Mouse (Mus musculus) hindbrain, postnatal 0 days (tissue): Measurements from ENCODE around the gene Piwil1. TPM values are rescaled to one million over a fixed set of nuclear protein-coding genes. Genes with fewer than 3 reads are reported as not detected.
"Not testable (repeated sequence)": the region's sequence is repeated elsewhere in the genome, so short reads cannot be mapped to it uniquely, and the experiment has no call there.

Source experiments
- ATAC-seq: fragments of 200-750 bp; cut with Nextera tagmentation; 2 replicates; pipeline ENCODE4 v1.8.0; 2017; ENCODE audit warnings: mild to moderate bottlenecking, moderate TSS enrichment, moderate library complexity
- DNase-seq: peaks from one replicate; pipeline ENCODE4 v3.0.0-alpha.2; 2015; ENCODE audit warnings: low spot score
- H3K27ac ChIP-seq: fragments of 300-500 bp; sonication (generic); 2 replicates; pipeline ENCODE4 v1.5.1; 2014; ENCODE audit warnings: mild to moderate bottlenecking
- H3K27me3 ChIP-seq: fragments of 300-500 bp; sonication (generic); 2 replicates; pipeline ENCODE4 v1.6.1; 2014; ENCODE audit warnings: low read length, mixed read lengths; ENCODE audit not compliant: insufficient read depth
- H3K36me3 ChIP-seq: fragments of 300-500 bp; sonication (generic); 2 replicates; pipeline ENCODE4 v1.6.1; 2014; ENCODE audit warnings: low read length, mixed read lengths; ENCODE audit not compliant: insufficient read depth
- H3K4me1 ChIP-seq: fragments of 300-500 bp; sonication (generic); 2 replicates; pipeline ENCODE4 v1.6.1; 2014; ENCODE audit warnings: antibody characterized with exemption, low read length, mixed read lengths; ENCODE audit not compliant: insufficient read depth
- H3K4me2 ChIP-seq: fragments of 300-500 bp; sonication (generic); 2 replicates; pipeline ENCODE4 v1.6.1; 2014; ENCODE audit warnings: low read depth, mild to moderate bottlenecking, low read length, moderate library complexity, mixed read lengths
- H3K4me3 ChIP-seq: fragments of 300-500 bp; sonication (generic); 2 replicates; pipeline ENCODE4 v1.5.1; 2014; ENCODE audit warnings: low read length
- H3K9ac ChIP-seq: fragments of 300-500 bp; sonication (generic); replicated peaks from 2 replicates; pipeline ENCODE4 v1.6.1; 2014; ENCODE audit warnings: mild to moderate bottlenecking, low read length, moderate library complexity, mixed read lengths
- H3K9me3 ChIP-seq: fragments of 300-500 bp; sonication (generic); 2 replicates; pipeline ENCODE4 v1.6.1; 2016; ENCODE audit warnings: low read length, mixed read lengths
- CTCF ChIP-seq: IDR thresholded peaks from 2 replicates; pipeline ENCODE4 v1.5.1; 2016; ENCODE audit warnings: antibody characterized with exemption, control low read depth, low read depth
- WGBS: fragments of 180-500 bp; shearing (Covaris S2); extraction: QIAGEN DNeasy Blood & Tissue Kit; methylation state at CpG from one replicate; pipeline ENCODE4 v1.1.7; 2014; 5-methylcytosine and 5-hydroxymethylcytosine counted together
- polyA plus RNA-seq: library from polyadenylated mRNA; unstranded; fragments of >200 nt; fragmentation: Nextera tagmentation; extraction: Ambion mirVana; gene quantifications from 2 replicates; pipeline ENCODE4 v1.2.1, GENCODE M21; 2015
- total RNA-seq: library from RNA; depleted of rRNA; stranded (reverse); fragments of >200 nt; gene quantifications from 2 replicates; pipeline ENCODE4 v1.2.3, GENCODE M21; 2014

Gene Piwil1
- total and polyA plus RNA-seq, 2 experiments from 2014 or later, result 0.10 to 0.40 TPM

GRCm38 (mm10) chr5:128706467-128706866 is 4.1 kb downstream of the Piwil1 start:
- H3K27ac ChIP-seq, result no peak overlapping the region
- no peak overlapping the region for H3K4me2 ChIP-seq
- no peaks in the 10 kb centered on the region for H3K27me3 ChIP-seq
- peak; percentile 14; the same call in 1 of the 2 replicates for TF ChIP-seq CTCF
- no peaks in the 10 kb centered on the region for H3K4me1 ChIP-seq
- DNase-seq, result no peak
- no peak overlapping the region for H3K9ac ChIP-seq
- H3K9me3 ChIP-seq, result no peaks in the 10 kb centered on the region
- no peak for ATAC-seq
- 100% methylated on average over 1 of the region's 1 CpGs for WGBS
- H3K36me3 ChIP-seq, result no peaks in the 10 kb centered on the region
- H3K4me3 ChIP-seq, result no peak overlapping the region

- Histone ChIP-seq H3K4me2 (no peak overlapping the region), H3K9ac (no peak overlapping the region), H3K4me3 (no peak overlapping the region), H3K27me3 (no peaks in the 10 kb centered on the region), H3K9me3 (no peaks in the 10 kb centered on the region), H3K36me3 (no peaks in the 10 kb centered on the region), H3K27ac (no peak overlapping the region), H3K4me1 (no peaks in the 10 kb centered on the region)
- DNase-seq, result no peak
- 92% methylated on average over 11 of the region's 11 CpGs for WGBS
- no peak for ATAC-seq
- no peak for TF ChIP-seq CTCF
Observed at GRCm38 (mm10) chr5:128707271-128707670, 4.9 kb downstream of the Piwil1 start.

DNA sequence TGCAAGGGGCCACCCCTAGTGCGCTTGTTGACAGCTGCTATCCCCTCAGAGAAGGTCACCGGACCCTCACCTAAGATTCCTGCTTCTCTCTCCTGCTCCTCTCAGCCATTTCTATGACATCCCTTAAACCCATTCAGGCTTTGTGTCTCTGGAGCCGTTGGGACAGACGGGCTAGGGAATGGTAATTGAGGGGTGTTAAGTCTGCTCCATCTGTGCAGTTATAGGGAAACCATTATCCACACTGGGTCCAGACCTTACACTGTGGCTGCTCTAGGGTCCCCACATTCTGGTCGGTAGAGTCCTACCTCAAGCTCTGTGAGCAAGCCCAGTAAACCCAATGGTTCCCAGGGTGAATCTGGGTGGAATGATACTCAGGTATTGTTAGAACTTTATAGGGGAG is 6.6 kb downstream of the Piwil1 start:
- H3K4me1 ChIP-seq, result no peaks in the 10 kb centered on the region
- ATAC-seq (no peak), DNase-seq (no peak)
- WGBS, result 63% methylated on average over 5 of the region's 5 CpGs
- H3K9me3 ChIP-seq, result no peaks in the 10 kb centered on the region
- H3K27ac ChIP-seq, result no peak overlapping the region
- no peaks in the 10 kb centered on the region for H3K27me3 ChIP-seq
- TF ChIP-seq CTCF, result no peak
- no peaks in the 10 kb centered on the region for H3K36me3 ChIP-seq
- no peak overlapping the region for H3K4me2 ChIP-seq
- H3K9ac ChIP-seq, result no peak overlapping the region
- H3K4me3 ChIP-seq, result no peak overlapping the region

DNA sequence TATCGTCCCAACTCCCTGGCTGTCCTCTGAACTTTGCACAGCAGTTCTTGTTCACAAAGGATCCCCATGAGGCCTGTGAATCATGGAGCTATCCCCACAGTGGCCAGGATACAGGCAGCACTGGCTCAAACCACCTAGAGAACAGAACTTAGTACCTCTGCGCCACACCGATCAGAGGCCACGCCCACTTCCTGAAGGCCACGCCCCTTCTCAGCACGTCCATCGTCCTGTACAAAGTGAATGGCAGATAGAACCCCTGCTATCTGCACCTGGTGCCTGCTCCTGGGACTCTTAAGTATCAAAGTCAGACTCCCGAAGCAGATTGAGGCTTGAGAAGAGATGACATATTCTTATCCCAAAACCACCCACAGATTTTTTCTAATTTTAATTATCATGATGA is 8.3 kb downstream of the Piwil1 start:
- DNase-seq, result no peak
- H3K36me3 ChIP-seq, result no peaks in the 10 kb centered on the region
- no peak overlapping the region for H3K9ac ChIP-seq
- no peak overlapping the region for H3K4me2 ChIP-seq
- no peak for ATAC-seq
- no peak overlapping the region for H3K27ac ChIP-seq
- no peaks in the 10 kb centered on the region for H3K27me3 ChIP-seq
- H3K4me1 ChIP-seq, result no peaks in the 10 kb centered on the region
- no peak for TF ChIP-seq CTCF
- H3K4me3 ChIP-seq, result no peak overlapping the region
- H3K9me3 ChIP-seq, result no peaks in the 10 kb centered on the region
- WGBS, result 26% methylated on average over 8 of the region's 8 CpGs

DNA sequence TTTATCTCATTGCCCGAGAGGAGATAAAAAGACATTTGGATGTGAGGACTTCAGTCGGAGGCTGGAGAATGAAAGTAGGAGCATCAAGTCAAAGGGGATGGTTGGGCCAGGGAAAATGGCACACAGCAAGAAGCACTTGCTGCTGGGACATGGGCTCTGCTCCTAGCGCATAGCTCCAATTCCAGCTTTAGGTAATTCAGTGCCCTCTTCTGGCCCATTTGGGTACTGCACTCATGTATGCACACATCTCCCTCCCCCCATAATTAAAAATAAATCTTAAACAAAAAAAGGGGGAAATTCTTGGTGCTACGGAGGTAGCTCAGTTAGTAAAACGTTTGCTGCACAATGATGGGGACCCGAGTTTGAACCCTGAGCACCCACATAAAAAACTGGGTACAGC is 9.5 kb downstream of the Piwil1 start:
- H3K4me3 ChIP-seq, result no peak overlapping the region
- no peaks in the 10 kb centered on the region for H3K36me3 ChIP-seq
- H3K9ac ChIP-seq, result no peak overlapping the region
- H3K27me3 ChIP-seq, result no peaks in the 10 kb centered on the region
- DNase-seq, result peak; percentile 44
- H3K9me3 ChIP-seq, result no peaks in the 10 kb centered on the region
- WGBS, result 89% methylated on average over 6 of the region's 6 CpGs
- H3K27ac ChIP-seq, result no peak overlapping the region
- ATAC-seq, result no peak
- peak; percentile 64 for TF ChIP-seq CTCF
- no peak overlapping the region for H3K4me2 ChIP-seq
- H3K4me1 ChIP-seq, result no peaks in the 10 kb centered on the region

DNA sequence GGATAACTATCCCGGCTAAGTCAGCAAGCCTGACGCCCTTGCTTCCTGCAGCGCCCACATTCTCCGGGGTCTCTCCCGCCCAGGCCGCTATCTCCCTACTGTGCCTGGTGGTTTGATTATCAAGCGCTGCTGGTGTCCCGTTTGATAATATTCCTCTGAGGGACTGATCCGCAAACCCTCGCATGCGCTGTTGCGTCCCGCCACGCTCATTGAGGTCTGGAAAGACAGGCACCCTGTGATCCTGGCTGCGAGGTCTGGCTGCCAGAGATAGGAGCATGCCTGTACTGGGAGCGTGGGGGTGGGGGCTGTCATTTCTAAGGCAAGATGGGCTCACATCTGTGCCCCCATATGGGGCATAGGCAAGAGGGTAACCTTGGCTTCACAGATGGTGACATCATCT is 12.8 kb downstream of the Piwil1 start:
- H3K27me3 ChIP-seq, result no peaks in the 10 kb centered on the region
- no peak for TF ChIP-seq CTCF
- DNase-seq (no peak), ATAC-seq (no peak)
- WGBS, result 77% methylated on average over 16 of the region's 16 CpGs
- no peak overlapping the region for H3K4me3 ChIP-seq
- no peak overlapping the region for H3K9ac ChIP-seq
- no peak overlapping the region for H3K27ac ChIP-seq
- no peaks in the 10 kb centered on the region for H3K36me3 ChIP-seq
- no peaks in the 10 kb centered on the region for H3K9me3 ChIP-seq
- no peaks in the 10 kb centered on the region for H3K4me1 ChIP-seq
- H3K4me2 ChIP-seq, result no peak overlapping the region

DNA sequence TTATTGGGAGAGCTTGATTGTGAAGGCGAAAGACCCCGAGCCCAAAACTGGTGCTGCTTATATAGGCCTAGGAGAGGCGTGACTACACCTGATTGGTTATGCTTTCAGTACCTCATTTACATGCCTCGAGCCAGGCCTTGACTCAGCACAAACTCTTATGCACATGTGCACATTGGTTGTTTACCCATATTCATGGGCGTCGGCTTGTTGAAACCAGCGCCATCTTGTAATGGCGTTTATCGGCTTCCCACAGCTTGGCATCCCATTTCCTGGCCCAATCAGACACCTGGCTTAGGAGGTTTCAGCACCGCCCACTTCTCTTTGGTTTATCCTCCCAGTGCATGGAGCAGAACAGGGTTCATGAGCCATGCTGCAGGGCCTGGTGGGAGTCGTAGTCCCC is 18.1 kb downstream of the Piwil1 start:
- WGBS, result 88% methylated on average over 11 of the region's 11 CpGs
- not testable (repeated sequence) for H3K4me3 ChIP-seq, ATAC-seq, H3K9ac ChIP-seq, H3K27me3 ChIP-seq, H3K4me1 ChIP-seq, H3K27ac ChIP-seq, H3K36me3 ChIP-seq, H3K4me2 ChIP-seq, H3K9me3 ChIP-seq, DNase-seq

- Histone ChIP-seq H3K4me2 (no peak overlapping the region), H3K9me3 (no peaks in the 10 kb centered on the region), H3K4me3 (no peak overlapping the region), H3K9ac (no peak overlapping the region), H3K36me3 (no peaks in the 10 kb centered on the region), H3K27me3 (no peaks in the 10 kb centered on the region), H3K4me1 (no peaks in the 10 kb centered on the region), H3K27ac (no peak overlapping the region)
- WGBS, result 79% methylated on average over 5 of the region's 5 CpGs
- ATAC-seq (no peak), DNase-seq (peak; percentile 47)
- TF ChIP-seq CTCF, result peak; percentile 61
Observed at GRCm38 (mm10) chr5:128729341-128729740, 27.0 kb downstream of the Piwil1 start.
